Mouse (Mus musculus): ENCODE results near the gene Pik3r6. TPM values are rescaled to one million over a fixed set of nuclear protein-coding genes. Genes with fewer than 3 reads are reported as not detected.

Pik3r6 gene
- total and polyA plus RNA-seq, 3 experiments = 3.6 to 9.0 (median 6.1) TPM

DNA sequence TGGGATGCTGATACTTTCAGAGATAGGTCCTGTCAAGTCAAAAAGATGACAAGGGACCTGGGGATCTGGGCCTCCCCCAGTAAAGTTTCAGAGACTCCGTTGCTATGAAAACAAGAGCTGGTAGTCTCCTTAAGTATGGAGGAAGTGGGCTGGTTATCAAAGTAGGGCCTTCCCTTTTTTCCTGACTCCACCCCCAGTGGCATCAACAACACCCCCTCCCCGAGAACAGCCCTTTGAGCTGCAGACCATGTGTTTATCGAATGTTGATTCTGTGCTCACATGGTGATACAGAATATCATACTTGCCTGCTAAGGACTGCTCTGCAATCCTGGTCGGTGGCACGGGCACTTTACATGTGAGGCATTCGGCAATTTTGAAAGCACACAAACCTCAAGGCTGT is 19.6 kb upstream of the Pik3r6 start:
- H3K4me1 ChIP-seq (ENCODE audit: control insufficient read depth, insufficient read depth, low read length) = peaks cover 9% of the 10 kb centered on the region
- DNase-seq = peak in 1 of 2 experiments; percentile 33
- no peaks in the 10 kb centered on the region for H3K79me2 ChIP-seq (replicated peaks; ENCODE audit: control insufficient read depth, insufficient read depth, low read length)
- no peak overlapping the region for H3K9ac ChIP-seq (ENCODE audit: low read depth, low read length)
- no peak overlapping the region for H3K4me3 ChIP-seq
- WGBS = 44% methylated on average over 6 of the region's 6 CpGs
- H3K27ac ChIP-seq = no peak overlapping the region; the same call in 1 of the 2 replicates
- no peak for TF ChIP-seq POLR2A (IDR thresholded peaks at IDR 0.05; ENCODE audit: insufficient read depth, low read depth, low read length)
- no peak for TF ChIP-seq EP300 (IDR thresholded peaks at IDR 0.05; ENCODE audit: insufficient read depth, low read depth, low read length)
- no peak for TF ChIP-seq CTCF (IDR thresholded peaks at IDR 0.05)
- intact Hi-C loops (cut with DNase I) = no loop called here
- H3K27me3 ChIP-seq (ENCODE audit: control insufficient read depth, insufficient read depth, low read length) = no peaks in the 10 kb centered on the region
- H3K36me3 ChIP-seq (ENCODE audit: control insufficient read depth, insufficient read depth, low read length) = peaks cover 2% of the 10 kb centered on the region; the same call in 1 of the 2 replicates

- intact Hi-C loops (cut with DNase I) = loop anchor here (2.0 kb wide), 1 partner anchor 70 kb away; no protein-coding TSS in a partner anchor
- H3K4me1 ChIP-seq (ENCODE audit: control insufficient read depth, insufficient read depth, low read length) = peaks cover 9% of the 10 kb centered on the region
- H3K9ac ChIP-seq (ENCODE audit: low read depth, low read length) = no peak overlapping the region
- H3K79me2 ChIP-seq (replicated peaks; ENCODE audit: control insufficient read depth, insufficient read depth, low read length) = no peaks in the 10 kb centered on the region
- no peaks in the 10 kb centered on the region for H3K27me3 ChIP-seq (ENCODE audit: control insufficient read depth, insufficient read depth, low read length)
- H3K4me3 ChIP-seq = no peak overlapping the region
- H3K27ac ChIP-seq = no peak overlapping the region
- no peak for TF ChIP-seq EP300 (IDR thresholded peaks at IDR 0.05; ENCODE audit: insufficient read depth, low read depth, low read length)
- no peak for TF ChIP-seq CTCF (IDR thresholded peaks at IDR 0.05)
- TF ChIP-seq POLR2A (IDR thresholded peaks at IDR 0.05; ENCODE audit: insufficient read depth, low read depth, low read length) = no peak
- WGBS = 78% methylated on average over 3 of the region's 3 CpGs
- DNase-seq = no peak
- H3K36me3 ChIP-seq (ENCODE audit: control insufficient read depth, insufficient read depth, low read length) = peaks cover 2% of the 10 kb centered on the region; the same call in 1 of the 2 replicates
Measured at GRCm38 (mm10) chr11:68484431-68484830, 18.4 kb upstream of the Pik3r6 start.

- no peak for DNase-seq
- H3K9ac ChIP-seq (ENCODE audit: low read depth, low read length) = no peak overlapping the region
- H3K4me3 ChIP-seq = no peak overlapping the region
- TF ChIP-seq POLR2A (IDR thresholded peaks at IDR 0.05; ENCODE audit: insufficient read depth, low read depth, low read length) = no peak
- peak; percentile 44; the same call in 1 of the 2 replicates for TF ChIP-seq EP300 (IDR thresholded peaks at IDR 0.05; ENCODE audit: insufficient read depth, low read depth, low read length)
- TF ChIP-seq CTCF (IDR thresholded peaks at IDR 0.05) = peak; percentile 80
- intact Hi-C loops (cut with DNase I) = loop anchor here (2.0 kb wide), 1 partner anchor 69 kb away; no protein-coding TSS in a partner anchor
- WGBS = 9% methylated on average over 8 of the region's 8 CpGs
- H3K36me3 ChIP-seq (ENCODE audit: control insufficient read depth, insufficient read depth, low read length) = peaks cover 2% of the 10 kb centered on the region; the same call in 1 of the 2 replicates
- no peaks in the 10 kb centered on the region for H3K27me3 ChIP-seq (ENCODE audit: control insufficient read depth, insufficient read depth, low read length)
- H3K4me1 ChIP-seq (ENCODE audit: control insufficient read depth, insufficient read depth, low read length) = peaks cover 9% of the 10 kb centered on the region
- H3K79me2 ChIP-seq (replicated peaks; ENCODE audit: control insufficient read depth, insufficient read depth, low read length) = no peaks in the 10 kb centered on the region
- H3K27ac ChIP-seq = peak overlapping the region; percentile 17; the same call in 1 of the 2 replicates
Measured at GRCm38 (mm10) chr11:68485206-68485942, 17.4 kb upstream of the Pik3r6 start.

- Histone ChIP-seq H3K36me3 (ENCODE audit: control insufficient read depth, insufficient read depth, low read length) (peaks cover 2% of the 10 kb centered on the region; the same call in 1 of the 2 replicates), H3K27ac (no peak overlapping the region; the same call in 1 of the 2 replicates), H3K79me2 (replicated peaks; ENCODE audit: control insufficient read depth, insufficient read depth, low read length) (no peaks in the 10 kb centered on the region), H3K27me3 (ENCODE audit: control insufficient read depth, insufficient read depth, low read length) (no peaks in the 10 kb centered on the region), H3K9ac (ENCODE audit: low read depth, low read length) (no peak overlapping the region), H3K4me3 (no peak overlapping the region), H3K4me1 (ENCODE audit: control insufficient read depth, insufficient read depth, low read length) (peaks cover 9% of the 10 kb centered on the region)
- DNase-seq = no peak
- TF ChIP-seq EP300 (IDR thresholded peaks at IDR 0.05; ENCODE audit: insufficient read depth, low read depth, low read length) (no peak), CTCF (IDR thresholded peaks at IDR 0.05) (peak; percentile 53)
- intact Hi-C loops (cut with DNase I) = no loop called here
- WGBS = 69% methylated on average over 3 of the region's 3 CpGs
Measured at GRCm38 (mm10) chr11:68486093-68486492, 16.7 kb upstream of the Pik3r6 start.

GRCm38 (mm10) chr11:68487720-68488119 is 15.1 kb upstream of the Pik3r6 start:
- TF ChIP-seq EP300 (IDR thresholded peaks at IDR 0.05; ENCODE audit: insufficient read depth, low read depth, low read length) (no peak), CTCF (IDR thresholded peaks at IDR 0.05) (no peak), POLR2A (IDR thresholded peaks at IDR 0.05; ENCODE audit: insufficient read depth, low read depth, low read length) (no peak)
- Histone ChIP-seq H3K27ac (no peak overlapping the region), H3K4me3 (no peak overlapping the region), H3K9ac (ENCODE audit: low read depth, low read length) (no peak overlapping the region), H3K79me2 (replicated peaks; ENCODE audit: control insufficient read depth, insufficient read depth, low read length) (no peaks in the 10 kb centered on the region), H3K4me1 (ENCODE audit: control insufficient read depth, insufficient read depth, low read length) (peaks cover 9% of the 10 kb centered on the region), H3K27me3 (ENCODE audit: control insufficient read depth, insufficient read depth, low read length) (no peaks in the 10 kb centered on the region), H3K36me3 (ENCODE audit: control insufficient read depth, insufficient read depth, low read length) (peaks cover 2% of the 10 kb centered on the region; the same call in 1 of the 2 replicates)
- DNase-seq = no peak
- intact Hi-C loops (cut with DNase I) = no loop called here
- WGBS = 86% methylated on average over 10 of the region's 10 CpGs

DNA sequence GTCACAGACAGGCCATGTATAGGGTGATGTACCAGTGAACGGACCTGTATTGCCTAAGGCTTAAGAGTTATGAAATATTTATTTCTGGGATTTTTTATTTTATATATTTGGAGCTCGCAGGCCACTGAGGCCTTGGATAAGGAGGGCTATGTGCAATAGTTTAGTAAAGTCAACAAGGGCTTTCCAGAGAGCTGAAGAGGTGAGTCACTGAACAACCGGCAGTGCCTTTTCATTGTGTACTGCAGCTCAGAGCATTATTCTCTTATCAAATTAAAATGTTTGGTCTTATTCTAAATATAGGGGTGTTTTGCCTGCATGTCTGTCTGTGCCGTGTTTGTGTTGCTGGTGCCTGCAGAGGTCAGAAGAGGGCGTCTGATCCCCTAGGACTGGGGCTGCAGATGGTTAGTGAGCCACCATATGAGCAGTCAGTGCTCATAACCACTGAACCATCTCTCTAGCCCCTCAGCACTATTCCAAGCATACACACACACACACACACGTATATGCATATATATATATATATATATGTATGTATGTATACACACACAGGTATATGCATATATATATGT is 14.5 kb upstream of the Pik3r6 start:
- no peak overlapping the region for H3K27ac ChIP-seq
- H3K79me2 ChIP-seq (replicated peaks; ENCODE audit: control insufficient read depth, insufficient read depth, low read length) = no peaks in the 10 kb centered on the region
- no peaks in the 10 kb centered on the region for H3K27me3 ChIP-seq (ENCODE audit: control insufficient read depth, insufficient read depth, low read length)
- no peak for DNase-seq
- intact Hi-C loops (cut with DNase I) = no loop called here
- 61% methylated on average over 6 of the region's 6 CpGs for WGBS
- H3K9ac ChIP-seq (ENCODE audit: low read depth, low read length) = no peak overlapping the region
- H3K4me1 ChIP-seq (ENCODE audit: control insufficient read depth, insufficient read depth, low read length) = peaks cover 8% of the 10 kb centered on the region
- H3K36me3 ChIP-seq (ENCODE audit: control insufficient read depth, insufficient read depth, low read length) = peaks cover 2% of the 10 kb centered on the region; the same call in 1 of the 2 replicates
- no peak overlapping the region for H3K4me3 ChIP-seq
- 0 out of 2 replicates have a peak, but pooled peaks have one; percentile 14 for TF ChIP-seq CTCF (IDR thresholded peaks at IDR 0.05)
- no peak for TF ChIP-seq EP300 (IDR thresholded peaks at IDR 0.05; ENCODE audit: insufficient read depth, low read depth, low read length)
- TF ChIP-seq POLR2A (IDR thresholded peaks at IDR 0.05; ENCODE audit: insufficient read depth, low read depth, low read length) = no peak
